Mouse (Mus musculus) ZHBTc4 (cell line): ENCODE results near the gene Rab8b.

Experiments
- DNase-seq: peaks from one replicate; pipeline ENCODE4 v3.0.0-alpha.2; 2011; ENCODE audit warnings: low read depth, low spot score

Gene Rab8b

DNA sequence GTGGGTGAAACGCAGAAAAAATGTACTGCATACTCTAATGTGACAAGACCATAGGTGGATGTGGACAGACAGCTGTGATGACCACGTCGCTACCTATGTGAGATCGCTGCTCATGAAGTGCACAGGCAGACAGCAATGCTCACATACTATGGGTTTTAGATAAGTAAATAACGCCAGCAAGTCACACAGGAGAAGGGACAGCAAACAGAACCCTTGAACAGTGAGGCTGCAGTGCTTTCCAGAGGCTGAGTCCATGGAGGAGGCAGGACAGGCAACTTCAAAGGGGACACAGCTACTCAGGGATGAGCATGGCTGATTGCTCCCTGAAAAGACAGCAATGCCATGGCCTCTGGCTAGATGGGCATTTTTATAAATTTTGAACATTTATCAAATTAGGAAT is 72.7 kb downstream of the Rab8b start:
- no peak for DNase-seq

DNA sequence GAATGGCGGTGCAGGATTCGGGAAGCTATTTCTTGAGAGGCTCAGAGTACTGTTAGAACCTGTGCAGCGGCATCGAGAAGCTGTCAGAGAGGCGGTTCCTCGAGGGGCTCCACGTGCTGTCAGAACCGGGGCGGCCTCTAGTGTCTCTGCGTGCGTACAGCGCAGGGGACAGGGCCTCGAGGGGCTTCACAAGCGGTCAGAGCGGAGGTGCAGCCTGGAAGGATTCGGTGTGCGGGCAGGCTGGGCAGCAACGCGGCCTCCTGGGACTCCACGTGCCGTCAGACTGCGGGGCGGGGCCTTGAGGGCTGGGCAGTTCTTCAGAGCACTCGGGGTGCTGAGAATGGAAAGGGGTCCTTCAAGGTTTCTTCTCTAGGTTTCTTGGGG is 84.4 kb downstream of the Rab8b start:
- DNase-seq, result no peak

DNA sequence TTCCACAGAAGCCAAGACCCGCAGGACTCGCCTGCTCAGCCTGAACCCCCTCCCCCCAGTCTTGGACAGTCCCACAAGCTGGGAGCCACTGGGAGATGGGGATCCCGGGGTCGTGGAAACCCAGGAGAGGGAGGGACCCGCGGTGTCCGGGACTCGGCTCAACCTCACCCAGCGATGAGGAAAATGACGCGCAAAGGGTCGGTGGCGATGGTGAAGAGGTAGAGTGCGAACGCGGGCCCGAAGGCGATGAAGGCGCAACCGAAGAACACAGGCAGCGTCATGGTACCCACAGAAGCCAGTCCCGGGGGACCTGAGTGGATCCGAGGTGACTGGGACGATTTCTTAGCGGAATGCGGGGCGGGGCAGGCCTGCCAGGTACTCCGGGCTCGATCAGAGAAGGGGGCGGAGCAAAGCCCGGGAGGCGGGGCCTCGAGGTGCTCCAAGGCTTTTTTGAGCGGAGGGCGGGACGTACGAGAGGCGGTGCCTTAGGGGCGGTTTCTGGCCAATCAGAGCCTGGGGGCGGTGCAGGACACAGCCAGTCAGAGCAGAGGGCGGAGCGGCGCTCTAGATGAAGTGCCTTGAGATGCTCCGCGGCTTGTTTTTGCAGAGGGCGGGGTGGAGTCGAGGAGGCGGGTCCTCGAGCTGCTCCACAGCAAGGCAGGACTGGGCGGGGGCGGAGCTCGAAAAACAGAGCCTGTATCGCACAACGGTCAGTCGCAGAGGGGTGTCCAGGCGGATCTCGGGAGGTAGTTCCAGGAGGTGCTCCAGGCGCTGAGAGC is 85.0 kb downstream of the Rab8b start, which contains the start of gene Aph1c:
Gene Aph1c (minus strand): TSS at position 409 of the 779 bp plus-strand sequence.
- peak; percentile 100 for DNase-seq

DNA sequence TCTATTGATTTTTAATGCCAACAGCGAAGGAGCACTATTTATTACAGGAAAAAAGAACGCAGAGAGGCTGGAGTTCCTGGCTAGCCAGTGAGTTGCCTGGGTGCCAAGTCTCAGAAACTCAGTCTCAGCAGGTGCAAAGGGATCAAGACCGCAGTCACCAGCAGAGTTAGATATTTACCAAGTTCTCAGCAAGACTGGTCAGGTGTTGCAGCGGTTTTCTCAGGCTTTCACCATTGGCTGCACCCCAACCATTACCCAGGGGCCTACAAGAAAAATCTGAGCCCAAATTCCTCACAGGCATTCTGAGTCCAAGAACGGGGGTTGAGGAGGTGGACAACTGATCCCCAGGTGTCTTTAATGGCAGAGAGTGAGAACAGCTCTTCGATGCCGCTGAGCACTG is 85.6 kb downstream of the Rab8b start:
- no peak for DNase-seq

DNA sequence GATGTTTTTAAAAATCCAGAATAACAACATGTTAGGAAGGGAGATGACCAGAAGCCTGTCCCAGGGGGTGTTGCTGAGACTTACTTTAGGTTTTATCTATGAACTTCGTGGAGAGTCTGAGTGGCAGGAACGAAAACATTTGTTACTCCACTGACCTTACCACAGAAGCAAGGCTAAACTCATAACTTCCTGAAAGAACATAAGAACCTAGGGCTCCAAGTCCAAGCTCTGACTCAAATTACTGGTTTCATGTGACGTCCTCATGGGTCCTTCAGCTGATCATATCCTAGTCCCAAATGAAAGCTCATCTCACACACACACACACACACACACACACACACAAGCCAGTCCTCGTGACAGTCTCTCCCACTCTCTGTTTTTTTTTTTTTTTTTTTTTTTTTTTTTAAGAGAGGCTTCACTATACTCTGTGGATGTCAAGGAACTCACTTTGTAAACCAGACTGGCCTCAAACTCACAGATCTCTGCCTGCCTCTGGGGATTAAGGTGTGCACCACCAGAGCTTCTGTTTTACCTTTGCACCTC is 87.0 kb downstream of the Rab8b start:
- DNase-seq, result no peak

DNA sequence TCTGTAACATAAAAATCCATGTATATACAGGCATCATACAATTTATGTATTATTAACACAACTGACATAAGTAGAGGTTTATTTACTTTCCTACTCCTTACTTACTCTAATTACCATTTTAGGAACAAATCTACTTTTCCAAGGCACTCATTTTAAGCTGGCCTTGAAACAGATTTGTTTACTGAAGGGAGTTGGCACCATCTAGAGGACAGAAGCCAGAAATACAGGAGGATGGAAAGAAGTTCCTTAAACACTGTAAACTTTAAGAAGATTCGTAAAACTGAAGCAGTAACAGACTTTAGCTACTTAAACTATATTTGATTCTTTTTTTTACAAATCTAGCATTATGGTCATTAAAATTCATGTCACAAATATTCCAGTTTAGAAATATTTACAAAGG is 93.5 kb downstream of the Rab8b start:
- peak; percentile 62 for DNase-seq

DNA sequence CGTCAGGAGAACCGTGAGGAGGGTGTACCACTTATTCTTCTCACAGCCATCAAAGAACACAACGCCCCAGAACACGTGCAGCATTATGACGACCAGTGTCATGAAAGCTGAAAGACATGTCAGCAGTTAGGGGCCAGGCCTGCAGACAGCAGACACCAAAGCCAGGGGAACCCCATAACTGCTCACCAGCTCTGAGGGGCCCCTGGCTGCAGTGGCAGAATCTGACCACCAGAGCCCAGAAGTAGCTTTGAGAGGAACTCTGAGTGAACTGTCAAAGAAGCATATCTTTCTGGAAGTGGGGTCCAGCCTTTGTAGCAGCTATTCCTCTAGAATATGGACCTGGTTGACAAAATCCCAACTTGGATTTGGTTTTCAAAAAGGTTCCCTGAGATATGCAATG is 97.2 kb downstream of the Rab8b start:
- peak; percentile 12 for DNase-seq

DNA sequence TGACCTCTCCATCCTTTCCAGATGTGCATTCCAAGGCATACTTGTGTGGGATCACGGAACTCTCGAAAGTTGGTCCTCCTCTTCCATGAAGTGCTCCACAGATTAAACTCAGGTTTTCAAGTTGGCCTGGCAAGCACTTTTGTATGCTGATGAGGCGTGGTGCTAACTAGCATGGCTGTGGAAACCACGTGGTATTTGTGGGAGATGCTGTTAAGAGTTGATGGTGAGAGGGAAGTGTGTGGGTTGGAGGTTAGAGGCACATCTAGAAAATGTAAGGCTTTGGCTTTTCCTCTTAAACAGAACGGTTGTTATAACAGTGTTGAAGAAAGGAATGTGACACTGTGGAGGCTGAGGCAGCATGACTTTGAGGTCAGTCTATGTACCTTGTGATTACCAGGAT is 98.5 kb downstream of the Rab8b start:
- DNase-seq, result no peak

DNA sequence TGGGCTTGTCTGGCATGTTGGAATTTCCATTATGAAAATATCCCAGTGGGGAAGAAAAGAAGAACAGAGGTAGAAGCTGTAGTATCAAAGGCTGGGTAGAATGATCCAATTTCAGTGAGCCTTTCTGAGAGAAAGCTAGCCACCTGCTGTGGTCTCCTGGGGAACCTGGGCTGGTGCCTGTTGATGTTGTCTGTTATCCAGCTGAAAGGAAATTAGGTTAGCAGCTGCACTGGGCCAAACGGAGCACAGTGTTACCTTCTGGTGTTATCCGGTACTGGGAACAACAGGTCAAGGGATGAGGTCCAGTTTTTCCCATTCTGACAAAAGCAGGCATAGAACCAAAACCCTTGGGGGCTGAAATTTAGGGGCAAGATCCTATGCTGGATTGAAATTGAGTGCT is 106.1 kb downstream of the Rab8b start:
- DNase-seq, result no peak

DNA sequence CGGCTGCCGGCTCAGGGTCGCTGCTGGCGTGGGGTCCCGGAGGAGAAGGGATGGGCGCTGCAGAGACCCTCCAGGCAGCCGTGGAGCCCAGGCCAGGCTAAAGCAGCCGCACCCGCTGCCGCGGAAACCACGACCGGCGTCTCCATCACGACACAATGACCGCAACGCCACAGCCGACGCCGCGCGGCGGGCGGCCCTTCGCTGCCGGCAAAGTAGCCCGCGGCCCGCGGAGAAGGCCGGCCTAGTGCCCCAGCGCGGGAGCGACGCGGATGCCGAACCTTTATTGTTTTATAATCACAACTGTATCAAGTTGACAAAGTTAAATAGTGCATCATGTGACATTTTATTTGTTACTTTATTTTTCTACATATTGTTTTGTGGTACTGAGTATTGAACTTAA is 113.5 kb downstream of the Rab8b start:
- DNase-seq, result peak; percentile 36

DNA sequence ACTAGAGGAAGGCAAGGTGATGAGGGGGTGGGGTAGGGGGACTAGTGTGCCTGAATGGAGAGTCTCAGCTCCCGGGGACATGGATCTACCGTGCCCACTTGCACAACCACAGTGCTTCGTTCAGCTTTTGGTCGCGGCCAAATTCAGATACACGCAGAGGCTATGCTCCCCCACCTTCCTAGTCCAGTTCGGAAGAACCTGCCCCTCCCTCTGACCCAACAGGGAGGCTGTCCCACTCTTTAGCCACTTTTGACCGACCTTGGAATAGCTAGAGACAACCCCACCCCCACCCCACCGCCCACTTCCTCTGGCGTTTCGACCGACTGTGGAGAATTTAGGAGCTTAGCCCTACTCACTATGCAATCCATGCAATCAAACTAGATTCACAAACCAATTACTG is 117.5 kb downstream of the Rab8b start:
- peak; percentile 46 for DNase-seq

DNA sequence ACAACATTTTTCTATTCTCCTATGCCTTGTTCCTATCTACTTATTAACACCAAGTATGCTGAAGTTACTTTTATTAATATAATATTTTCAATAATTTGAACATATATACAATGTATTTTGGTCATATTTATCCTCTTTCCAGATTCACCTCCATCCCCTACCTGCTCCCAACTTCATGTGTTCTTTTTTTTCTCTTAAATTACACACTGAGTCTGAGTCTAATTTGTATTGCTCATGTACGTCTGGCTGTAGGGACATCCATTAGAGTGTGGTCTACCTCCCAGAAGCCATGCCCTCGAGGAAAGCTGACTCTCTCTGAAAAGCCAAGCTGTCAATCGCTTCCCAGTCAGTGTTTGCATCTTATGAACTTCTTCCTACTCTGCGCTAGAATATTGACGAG is 122.7 kb downstream of the Rab8b start, which contains the start of gene Gm10647:
Gene Gm10647 (plus strand): TSS at position 301 of the 400 bp plus-strand sequence.
- DNase-seq, result no peak

DNA sequence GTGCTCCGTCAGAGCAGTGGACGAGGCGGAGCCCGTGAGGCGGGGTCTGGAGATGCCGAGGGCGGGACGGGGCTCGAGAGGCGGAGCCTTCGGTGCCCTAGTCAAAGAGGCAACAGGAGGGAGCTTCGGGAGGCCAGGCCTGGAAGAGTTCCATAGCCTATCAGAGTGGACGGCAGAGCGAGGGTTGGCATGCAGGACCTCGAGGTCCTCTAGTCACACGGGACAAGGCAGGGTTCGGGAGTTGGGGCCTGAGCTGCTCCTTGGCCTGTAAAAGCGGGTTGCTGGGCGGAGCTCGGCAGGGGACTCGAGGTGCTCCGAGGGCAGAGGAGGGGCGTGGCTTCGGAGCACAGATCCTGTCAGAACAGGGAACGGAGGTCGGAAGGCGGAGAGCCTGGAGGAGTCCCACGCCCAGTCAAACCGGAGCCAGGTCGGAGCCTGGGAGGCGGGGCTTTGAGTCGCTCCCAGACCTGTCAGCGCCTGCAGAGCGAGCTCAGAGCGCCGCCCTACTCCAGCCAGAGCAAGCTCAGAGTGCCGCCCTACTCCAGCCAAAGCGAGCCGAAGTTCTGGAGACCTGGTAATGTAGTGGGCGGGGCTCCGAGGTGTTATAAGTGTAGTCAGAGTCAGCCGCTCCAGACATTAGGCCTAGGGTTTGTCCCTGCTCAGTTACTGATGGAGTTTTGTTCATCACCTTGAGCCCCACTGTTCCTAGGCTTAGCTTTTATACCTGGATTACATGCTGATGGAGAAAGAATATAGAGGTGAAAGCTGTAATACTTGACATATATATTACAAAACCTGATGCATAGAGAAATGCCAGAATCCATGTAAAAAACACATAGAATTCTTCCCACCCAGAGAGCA is 123.8 kb downstream of the Rab8b start, which contains the start of gene Aph1b:
Gene Aph1b (minus strand): TSS at position 27 of the 861 bp plus-strand sequence.
- peak; percentile 100 for DNase-seq

DNA sequence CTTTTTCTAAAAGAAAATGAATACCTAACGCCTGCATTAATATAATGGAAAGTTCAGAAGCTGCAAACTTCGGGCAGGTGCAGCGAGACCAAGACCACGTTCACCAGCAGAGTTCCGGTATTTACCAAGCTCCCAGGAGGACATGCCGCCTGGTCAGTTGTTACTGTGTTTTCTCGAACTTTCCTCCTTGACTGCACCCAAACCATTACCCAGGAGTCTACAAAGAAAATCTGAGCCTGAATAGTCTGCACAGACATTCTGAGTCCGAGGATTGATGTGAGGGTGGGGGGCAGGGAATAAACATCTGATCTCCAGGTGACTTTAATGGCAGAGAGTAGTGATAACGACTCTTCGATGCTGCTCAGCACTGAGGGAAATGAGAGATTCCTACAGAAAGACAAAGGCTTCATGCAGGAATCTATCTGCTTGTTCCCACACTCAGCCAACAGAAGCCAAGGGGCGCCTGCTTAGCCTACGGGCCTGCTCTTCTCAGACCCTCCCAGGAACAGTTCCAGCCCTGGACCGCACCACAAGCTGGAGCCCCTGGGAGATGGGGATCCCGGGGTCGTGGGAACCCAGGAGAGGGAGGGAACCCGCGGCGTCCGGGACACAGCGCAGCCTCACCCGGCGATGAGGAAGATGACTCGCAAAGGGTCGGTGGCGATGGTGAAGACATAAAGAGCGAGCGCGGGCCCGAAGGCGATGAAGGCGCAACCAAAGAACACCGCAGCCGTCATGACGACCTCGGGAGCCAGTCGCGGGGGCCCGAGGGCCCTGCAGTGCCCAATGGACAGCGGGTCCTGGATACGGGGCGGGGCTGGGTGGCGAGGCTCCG is 124.6 kb downstream of the Rab8b start:
- DNase-seq, result no peak
